Mouse (Mus musculus): ENCODE measurements at regions not wholly inside any gene's neighbourhood (a gene's known extent, or its start where the extent isn't known, plus 50 kb on each side); places are given as distances from the start of the nearest gene placed in this dataset.

DNA sequence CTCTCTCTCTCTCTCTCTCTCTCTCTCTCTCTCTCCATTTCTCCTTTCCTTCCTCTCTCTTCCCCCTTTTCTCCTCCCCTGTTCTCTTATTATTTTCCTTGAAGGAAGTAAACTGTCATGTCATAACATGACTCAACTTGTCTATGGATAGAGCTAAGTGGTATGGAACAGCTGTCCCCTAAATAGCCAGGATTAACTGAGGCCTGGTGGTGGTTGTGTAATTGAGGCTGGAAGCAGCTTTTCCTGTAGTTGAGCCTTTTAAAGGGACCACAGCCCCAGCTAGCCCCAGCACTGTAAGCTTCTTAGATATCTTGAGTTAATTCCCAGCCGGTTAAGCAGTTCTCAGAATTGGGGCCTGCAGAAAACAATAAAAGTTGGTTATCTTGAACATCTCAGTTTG lies 243.7 kb upstream of the Nbea start:
- no peak for DNase-seq

DNA sequence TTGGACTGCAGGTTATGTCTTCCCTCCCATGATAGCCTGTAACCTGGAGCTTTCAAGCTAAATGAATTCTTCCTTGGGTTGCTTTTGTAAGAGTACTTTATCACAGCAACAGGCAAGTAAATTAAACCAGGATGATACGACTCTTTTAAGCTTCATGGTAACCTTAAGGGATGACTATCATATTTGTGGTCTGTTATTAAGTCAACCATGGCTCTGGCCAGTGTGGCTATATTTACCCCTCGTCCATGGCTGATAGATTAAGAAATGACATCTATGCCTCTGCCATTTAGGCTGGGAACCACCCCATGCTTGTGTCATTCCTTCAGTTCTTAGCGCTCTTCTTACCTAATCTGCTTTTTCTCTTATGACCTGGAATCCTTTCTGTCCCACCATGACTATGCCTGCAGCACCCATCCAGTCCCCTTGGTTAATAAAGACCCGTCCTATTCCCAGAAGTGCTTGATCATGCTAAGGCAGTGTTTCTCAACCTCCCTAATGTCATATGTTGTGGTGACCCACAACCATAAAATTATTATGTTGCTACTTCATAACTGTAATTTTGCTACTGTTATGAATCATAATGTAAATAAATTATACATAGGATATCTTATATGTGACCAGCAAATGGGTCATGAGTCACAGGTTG lies 214.5 kb upstream of the Nbea start:
- DNase-seq, result no peak

- DNase-seq, result no peak
These were observed 209.6 kb upstream of the Nbea start for GRCm38 (mm10) chr3:56393134-56393533.

GRCm38 (mm10) chr3:56380316-56380715 lies 196.8 kb upstream of the Nbea start:
- DNase-seq, result no peak

GRCm38 (mm10) chr3:56379500-56379899 lies 196.0 kb upstream of the Nbea start:
- no peak for DNase-seq

DNA sequence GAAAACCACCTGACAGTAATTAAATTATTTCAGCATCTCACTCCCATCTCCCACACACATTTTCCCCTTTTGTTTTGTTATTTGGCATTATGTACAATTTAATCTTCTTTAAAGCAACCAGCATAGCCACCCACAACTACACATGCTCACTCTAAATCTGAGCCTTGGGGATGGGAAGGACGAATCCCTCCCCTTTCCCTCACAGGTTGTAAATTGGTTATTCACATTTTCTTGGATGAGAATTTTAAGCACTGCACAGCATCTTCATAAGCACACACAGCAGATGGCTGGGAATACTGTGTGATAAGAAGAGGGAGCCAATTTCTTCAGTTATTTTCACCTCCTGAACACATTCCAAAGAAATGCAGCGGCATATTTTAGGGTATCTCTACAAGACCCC lies 179.0 kb upstream of the Nbea start:
- no peak for DNase-seq

DNA sequence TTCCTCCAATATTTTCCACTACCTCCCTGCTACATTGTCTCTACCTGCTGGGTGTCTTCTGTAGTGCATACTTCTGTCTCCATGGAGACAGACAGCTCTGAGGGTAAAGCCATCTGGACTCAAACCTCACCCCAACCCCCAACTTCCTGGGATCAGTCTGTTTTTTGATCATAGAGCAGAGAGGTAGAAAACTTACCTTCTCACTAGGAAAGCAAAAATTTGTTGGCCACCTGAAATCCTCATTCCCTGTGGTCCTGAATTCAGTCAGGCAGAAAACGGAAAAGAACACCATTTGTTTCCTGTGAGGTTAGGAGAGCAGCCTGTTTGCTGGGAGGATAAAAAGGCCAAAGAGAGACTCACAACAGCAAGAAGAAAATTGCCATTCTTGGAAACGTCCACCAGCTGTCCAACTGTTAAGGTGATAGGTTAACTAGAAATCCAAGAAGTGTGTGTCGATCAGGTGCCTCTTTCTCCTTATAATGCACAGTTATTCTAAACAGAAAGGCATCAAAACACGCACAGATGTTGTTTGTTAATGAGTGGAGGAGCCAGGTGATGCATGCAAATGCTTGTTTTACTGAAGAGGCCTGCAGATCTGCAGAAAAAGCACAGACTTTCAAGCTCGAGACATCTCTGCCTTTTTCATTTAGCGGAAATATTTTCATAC lies 173.7 kb upstream of the Nbea start:
- no peak for DNase-seq

DNA sequence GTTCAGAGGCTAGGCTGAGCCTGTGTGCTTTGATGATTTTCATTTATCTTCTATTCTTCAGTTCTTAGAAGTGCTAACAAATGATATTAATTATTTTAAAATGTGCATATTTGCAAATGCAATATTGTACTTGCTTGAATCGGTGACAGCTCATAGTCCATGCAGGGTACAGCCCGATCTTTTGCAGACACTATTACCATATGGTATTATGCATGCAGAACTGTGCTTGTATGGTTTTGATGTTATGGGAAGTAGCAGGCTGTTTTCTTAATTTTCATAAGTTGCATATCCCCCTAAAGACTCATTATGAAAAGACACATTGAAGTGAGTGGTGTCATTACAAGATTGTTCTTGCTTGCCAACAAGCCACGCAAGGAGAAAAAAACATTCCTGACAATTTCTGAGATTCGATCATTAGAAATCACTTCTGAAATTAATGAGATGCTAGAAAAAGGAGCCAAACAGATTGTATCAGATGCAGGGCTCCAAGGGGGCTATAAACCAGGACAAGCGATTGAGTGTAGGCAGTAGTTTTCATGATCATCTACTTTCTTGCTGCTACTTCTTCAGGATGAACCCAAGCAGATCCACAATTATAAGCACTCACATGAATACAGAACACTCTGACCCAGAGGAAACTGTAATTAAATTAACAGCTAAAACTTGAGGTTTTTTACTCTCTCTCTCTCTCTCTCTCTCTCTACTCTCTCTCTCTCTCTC lies 172.8 kb upstream of the Nbea start:
- DNase-seq, result no peak
